Mouse (Mus musculus) adrenal gland, postnatal 25 days (tissue): ENCODE measurements around the gene Plod2. TPM values are rescaled to one million over a fixed set of nuclear protein-coding genes. Genes with fewer than 3 reads are reported as not detected.
A peak's percentile ranks its signal among the peaks of the same experiment; 100 is the strongest.

ENCODE experiments used
- DNase-seq: peaks from one replicate; pipeline ENCODE4 v3.0.0; 2021; ENCODE audit warnings: mixed read lengths
- long read RNA-seq: library from polyadenylated mRNA; stranded (forward); transcript quantifications from one replicate; pipeline ENCODE4 v2.0.0, GENCODE M21; 2021
- total RNA-seq: library from RNA; stranded (reverse); gene quantifications from 2 replicates; pipeline ENCODE4 v1.2.3, GENCODE M21; 2021

Plod2 gene
- 221 and 278 TPM in 2 replicates for total RNA-seq
- long read RNA-seq, transcript Plod2-203 (20 exons, 3,663 nt) = minor isoform, 12 of 85 reads
- long read RNA-seq, transcript Plod2-201 (19 exons, 3,649 nt) = major isoform, 56 of 85 reads
- long read RNA-seq, partial matches to known transcripts = 10 of 85 reads
- long read RNA-seq, other reads (novel, unspliced or antisense) = 7 of 85 reads

- peak; percentile 88 for DNase-seq
These were observed at the start of gene Plod2 for GRCm38 (mm10) chr9:92541977-92542561. Gene Plod2, plus strand, starts transcription at chr9:92542223.

- DNase-seq = peak; percentile 90
These were observed 42.2 kb upstream of the Plod2 start for GRCm38 (mm10) chr9:92499710-92500410.

- DNase-seq = no peak
These were observed 37.8 kb upstream of the Plod2 start for GRCm38 (mm10) chr9:92504256-92504655.

- DNase-seq = no peak
These were observed 37.1 kb upstream of the Plod2 start for GRCm38 (mm10) chr9:92504889-92505288.

- no peak for DNase-seq
These were observed 30.3 kb upstream of the Plod2 start for GRCm38 (mm10) chr9:92511696-92512095.

GRCm38 (mm10) chr9:92517036-92517435 lies 25.0 kb upstream of the Plod2 start:
- no peak for DNase-seq

GRCm38 (mm10) chr9:92520751-92521150 lies 21.3 kb upstream of the Plod2 start:
- DNase-seq = no peak

GRCm38 (mm10) chr9:92524506-92524905 lies 17.5 kb upstream of the Plod2 start:
- DNase-seq = no peak

GRCm38 (mm10) chr9:92530055-92530454 lies 12.0 kb upstream of the Plod2 start:
- no peak for DNase-seq

- peak; percentile 12 for DNase-seq
These were observed 4.3 kb upstream of the Plod2 start for GRCm38 (mm10) chr9:92537735-92538134.

GRCm38 (mm10) chr9:92538216-92538615 lies 3.8 kb upstream of the Plod2 start:
- no peak for DNase-seq

GRCm38 (mm10) chr9:92542591-92543416 lies 781 bp downstream of the Plod2 start:
- peak; percentile 39 for DNase-seq

GRCm38 (mm10) chr9:92544146-92544545 lies 2.1 kb downstream of the Plod2 start:
- DNase-seq = no peak

GRCm38 (mm10) chr9:92545021-92545420 lies 3.0 kb downstream of the Plod2 start:
- no peak for DNase-seq

GRCm38 (mm10) chr9:92546446-92546845 lies 4.4 kb downstream of the Plod2 start:
- DNase-seq = no peak

GRCm38 (mm10) chr9:92547106-92547505 lies 5.1 kb downstream of the Plod2 start:
- DNase-seq = no peak

GRCm38 (mm10) chr9:92547821-92548220 lies 5.8 kb downstream of the Plod2 start:
- DNase-seq = no peak

- DNase-seq = no peak
These were observed 6.6 kb downstream of the Plod2 start for GRCm38 (mm10) chr9:92548603-92549002.

- DNase-seq = peak; percentile 70
These were observed 7.9 kb downstream of the Plod2 start for GRCm38 (mm10) chr9:92549811-92550490.

GRCm38 (mm10) chr9:92550981-92551380 lies 9.0 kb downstream of the Plod2 start:
- DNase-seq = no peak

GRCm38 (mm10) chr9:92551666-92552065 lies 9.6 kb downstream of the Plod2 start:
- DNase-seq = no peak

- DNase-seq = no peak
These were observed 10.7 kb downstream of the Plod2 start for GRCm38 (mm10) chr9:92552691-92553090.
